8 mouse cellular contexts compared by ENCODE assay signal in genomic region chrX:20060096-20060768, GRCm38 (mm10). TPM values are rescaled to one million over a fixed set of nuclear protein-coding genes. Genes with fewer than 3 reads are reported as not detected.
DNase-seq lines count a peak whose midpoint lies in the region; ATAC-seq lines count a peak whose summit lies in the region.

No protein-coding gene starts in this region.

- H3K27ac ChIP-seq in kidney, embryonic 16.5 days (ENCODE audit: low read length) = no peak overlapping the region
- H3K27ac ChIP-seq in macrophage = no peak overlapping the region
- no peak overlapping the region for H3K27ac ChIP-seq in stomach, embryonic 16.5 days (ENCODE audit: low read length)

- ATAC-seq in kidney, embryonic 16.5 days (ENCODE audit: low FRiP score, low TSS enrichment) = peak; percentile 46
- ATAC-seq in stomach, embryonic 16.5 days (ENCODE audit: insufficient read depth, low FRiP score) = no peak

- 22% methylated on average over 64 of the region's 65 CpGs for WGBS in kidney, embryonic 16.5 days
- 20% methylated on average over 56 of the region's 65 CpGs for WGBS in macrophage (ENCODE audit: missing documents)
- 22% methylated on average over 60 of the region's 65 CpGs for WGBS in stomach, embryonic 16.5 days

- peak; percentile 9 for DNase-seq in thymus, postnatal 4 days
- DNase-seq in thymus, adult 18-20 months = no peak
- peak; percentile 40 to 44 for DNase-seq in cerebellum, postnatal 14 days
- peak; percentile 1 for DNase-seq in heart, adult 8-10 months (ENCODE audit: low spot score)
- DNase-seq in urinary bladder, postnatal 36 days (ENCODE audit: low spot score in 2 of 2) = no peak

- no peaks in the 10 kb centered on the region for H3K36me3 ChIP-seq in kidney, embryonic 16.5 days (ENCODE audit: insufficient read depth, low read length)
- no peaks in the 10 kb centered on the region for H3K36me3 ChIP-seq in macrophage (ENCODE audit: inconsistent target)
- no peaks in the 10 kb centered on the region for H3K36me3 ChIP-seq in stomach, embryonic 16.5 days (ENCODE audit: control insufficient read depth, insufficient read depth, low read length)

- no peaks in the 10 kb centered on the region for H3K79me2 ChIP-seq in macrophage (ENCODE audit: inconsistent target)

- H3K9ac ChIP-seq in kidney, embryonic 16.5 days (replicated peaks; ENCODE audit: low read length) = peak overlapping the region; percentile 56
- peak overlapping the region; percentile 56; the same call in 1 of the 2 replicates for H3K9ac ChIP-seq in stomach, embryonic 16.5 days (ENCODE audit: low read length)

- 0 out of 2 replicates have a peak, but pooled peaks cover 4% of the 10 kb centered on the region for H3K27me3 ChIP-seq in kidney, embryonic 16.5 days (ENCODE audit: insufficient read depth, low read length)
- peaks cover 4% of the 10 kb centered on the region for H3K27me3 ChIP-seq in stomach, embryonic 16.5 days (ENCODE audit: control insufficient read depth, insufficient read depth, low read length)

- H3K9me3 ChIP-seq in kidney, embryonic 16.5 days (ENCODE audit: low read length) = no peaks in the 10 kb centered on the region
- no peaks in the 10 kb centered on the region for H3K9me3 ChIP-seq in stomach, embryonic 16.5 days (replicated peaks; ENCODE audit: control insufficient read depth, low read length)

- H3K4me3 ChIP-seq in kidney, embryonic 16.5 days (ENCODE audit: low read length) = peak overlapping the region; percentile 49
- peak overlapping the region; percentile 29; the same call in 1 of the 2 replicates for H3K4me3 ChIP-seq in macrophage (ENCODE audit: inconsistent target)
- H3K4me3 ChIP-seq in stomach, embryonic 16.5 days (replicated peaks; ENCODE audit: low read length) = peak overlapping the region; percentile 52

- H3K4me1 ChIP-seq in kidney, embryonic 16.5 days (ENCODE audit: insufficient read depth, low read length) = 0 out of 2 replicates have a peak, but pooled peaks cover 5% of the 10 kb centered on the region
- no peaks in the 10 kb centered on the region for H3K4me1 ChIP-seq in stomach, embryonic 16.5 days (ENCODE audit: control insufficient read depth, insufficient read depth, low read length)

- H3K4me2 ChIP-seq in kidney, embryonic 16.5 days (replicated peaks; ENCODE audit: low read depth, low read length) = peak overlapping the region; percentile 70
- peak overlapping the region; percentile 67 for H3K4me2 ChIP-seq in stomach, embryonic 16.5 days (ENCODE audit: low read depth, low read length)

RNA-seq across cellular contexts. Expression of gene Chst7, which starts 0.9 kb away (rescaled TPM):
- 1 to 10 TPM; 2.3 to 3.0 (median 2.8) TPM for total RNA-seq in heart, adult 8-10 months (2022)
- 4.2 TPM in 2 replicates for polyA plus RNA-seq in kidney, embryonic 16.5 days (2015; fragmentation: Nextera tagmentation; extraction: Ambion mirVana)
- 1 to 10 TPM in 6 of 26 experiments, under 1 TPM in 14, not detected in 6; 0.37 to 2.1 (median 0.75) TPM for total RNA-seq in macrophage (2018; cell fraction: chromatin; rRNA removed)
- total RNA-seq in macrophage (2018; cell fraction: cytosol; rRNA removed) = 1 to 10 TPM in 22 of 26 experiments, under 1 TPM in 4; 0.61 to 3.4 (median 1.5) TPM
- total RNA-seq in macrophage (2018; cell fraction: nucleus; rRNA removed) = 1 to 10 TPM in 24 of 26 experiments, under 1 TPM in 2; 0.81 to 4.6 (median 1.9) TPM
- 0.47 to 1.8 TPM (median 1.2 TPM) in 3 replicates for polyA plus RNA-seq in macrophage (2018)
- polyA plus RNA-seq in stomach, embryonic 16.5 days (2015; fragmentation: Nextera tagmentation; extraction: Ambion mirVana) = 3.7 and 4.0 TPM in 2 replicates

Comparison
In these comparisons a context has a peak if more than half of its experiments do, and no peak if none do; other contexts are left out.
1. DNase-seq: peak in thymus, postnatal 4 days (single experiment), cerebellum, postnatal 14 days (2 of 2) and heart, adult 8-10 months (single experiment); none in thymus, adult 18-20 months (0 of 2) and urinary bladder, postnatal 36 days (0 of 2).
2. Peak in every context shown above with its lines, with median percentiles within 50 percentile points of each other: H3K4me3 ChIP-seq.